Mouse (Mus musculus): ENCODE results near the gene Aldh9a1.
"Not testable (repeated sequence)": the region's sequence is repeated elsewhere in the genome, so short reads cannot be mapped to it uniquely, and the experiment has no call there.

Aldh9a1 gene

GRCm38 (mm10) chr1:167349815-167350596 lies at the start of gene Aldh9a1:
Gene Aldh9a1 (plus strand): TSS chr1:167349991.
- peak; percentile 81 for DNase-seq (ENCODE audit: low spot score)

- no peak for DNase-seq (ENCODE audit: low spot score)
Observed at GRCm38 (mm10) chr1:167300122-167300521, 49.7 kb upstream of the Aldh9a1 start.

- DNase-seq (ENCODE audit: low spot score), result no peak
Observed at GRCm38 (mm10) chr1:167305501-167306137, 44.2 kb upstream of the Aldh9a1 start.

DNA sequence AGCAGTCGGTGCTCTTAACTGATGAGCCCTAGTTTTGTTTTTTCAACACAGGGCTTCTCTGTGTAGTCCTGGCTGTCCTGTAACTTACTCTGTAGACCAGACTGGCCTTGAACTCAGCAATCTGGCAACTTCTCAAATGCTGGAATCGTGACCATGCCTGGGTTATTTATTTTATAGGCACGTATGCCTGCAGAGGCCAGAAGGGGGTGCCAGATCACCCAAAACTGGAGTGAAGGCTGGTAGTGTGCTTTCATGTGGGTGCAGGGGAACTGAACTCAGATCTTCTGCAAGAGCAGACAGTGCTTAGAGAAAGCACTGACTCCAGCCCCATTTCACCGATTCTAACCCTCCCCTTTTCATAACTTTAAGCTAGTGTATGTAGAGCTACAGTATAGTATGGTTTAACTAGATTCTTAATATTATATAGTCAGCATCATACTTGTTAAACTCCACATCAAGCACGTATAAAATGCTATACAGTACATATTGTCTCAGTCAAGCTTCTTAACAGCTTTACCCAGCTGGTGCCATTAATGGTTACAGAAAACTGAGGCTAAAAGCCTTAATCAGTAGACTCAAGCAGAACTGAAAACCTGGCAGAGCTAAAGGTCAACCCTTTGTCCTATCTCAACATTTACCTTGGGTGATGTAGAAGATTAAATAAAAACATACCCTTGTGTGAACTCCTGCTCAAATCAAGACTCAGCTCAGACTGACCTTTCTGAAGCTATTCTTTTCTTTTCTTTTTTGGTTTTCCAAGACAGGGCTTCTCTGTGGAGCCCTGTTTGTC lies 43.1 kb upstream of the Aldh9a1 start:
- DNase-seq (ENCODE audit: low spot score), result no peak

DNA sequence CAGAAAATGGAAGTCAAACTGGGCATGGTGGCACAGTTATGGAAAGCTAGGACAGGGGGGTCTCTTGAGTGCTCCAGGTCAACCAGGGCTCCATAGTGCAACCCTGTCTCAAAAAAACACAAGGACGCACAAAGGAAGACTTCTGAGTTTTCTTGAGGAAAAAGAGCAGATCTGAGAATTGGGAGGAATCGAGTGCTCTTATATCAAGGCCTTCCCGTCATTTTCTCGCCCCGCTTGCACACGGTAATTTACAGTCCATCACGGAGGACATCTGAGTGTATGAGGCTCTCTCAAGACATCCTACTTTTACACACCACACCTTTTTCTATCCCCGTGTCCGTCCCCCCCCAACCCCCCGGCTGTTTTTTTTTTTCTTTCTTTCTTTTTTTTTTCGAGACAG lies 42.1 kb upstream of the Aldh9a1 start:
- no peak for DNase-seq (ENCODE audit: low spot score)

GRCm38 (mm10) chr1:167308261-167309054 lies 41.3 kb upstream of the Aldh9a1 start, which contains the start of gene Tmco1:
Gene Tmco1 (plus strand): TSS chr1:167308378.
- peak; percentile 81 for DNase-seq (ENCODE audit: low spot score)

GRCm38 (mm10) chr1:167312367-167312766 lies 37.4 kb upstream of the Aldh9a1 start:
- DNase-seq (ENCODE audit: low spot score), result no peak

DNA sequence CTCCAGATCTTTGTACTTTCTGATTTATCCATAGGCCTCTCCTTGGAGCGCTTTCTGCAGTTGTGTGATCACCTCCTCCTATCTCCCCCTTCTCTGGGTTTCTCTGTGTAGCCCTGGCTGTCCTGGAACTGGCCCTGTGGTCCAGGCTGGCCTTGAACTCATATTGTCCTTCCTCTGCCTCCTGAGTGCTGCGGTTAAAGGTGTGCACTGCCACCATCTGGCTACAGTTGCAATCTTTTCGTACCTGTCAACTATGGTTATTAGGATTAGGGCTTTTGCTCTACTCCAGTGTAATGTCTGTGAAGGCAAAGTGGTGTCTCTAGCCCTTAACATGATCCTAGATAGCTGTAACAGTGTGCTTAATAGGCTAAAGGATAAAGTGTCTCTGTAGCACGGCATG lies 36.6 kb upstream of the Aldh9a1 start:
- DNase-seq (ENCODE audit: low spot score), result no peak

DNA sequence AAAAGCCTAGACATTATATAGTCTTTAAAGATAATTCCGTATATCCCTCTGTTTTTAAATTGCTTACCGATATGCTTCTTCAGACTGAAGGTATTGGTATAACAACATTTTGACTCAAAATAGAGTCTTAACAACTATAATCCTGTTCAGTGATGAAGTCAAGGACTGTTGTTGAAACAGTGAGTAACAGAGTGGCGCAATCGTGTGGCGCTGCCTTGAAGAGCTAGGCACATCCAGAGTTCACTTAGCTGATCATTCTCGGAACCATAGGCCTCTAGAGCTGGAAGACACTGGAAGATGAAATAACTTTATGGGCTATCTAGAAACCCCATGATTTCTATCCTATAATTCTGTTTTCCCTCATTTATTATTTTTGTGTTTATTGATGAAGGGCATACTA lies 28.1 kb upstream of the Aldh9a1 start:
- DNase-seq (ENCODE audit: low spot score), result no peak

- DNase-seq (ENCODE audit: low spot score), result no peak
Observed at GRCm38 (mm10) chr1:167328776-167329175, 21.0 kb upstream of the Aldh9a1 start.

- DNase-seq (ENCODE audit: low spot score), result no peak
Observed at GRCm38 (mm10) chr1:167331106-167331505, 18.7 kb upstream of the Aldh9a1 start.

- no peak for DNase-seq (ENCODE audit: low spot score)
Observed at GRCm38 (mm10) chr1:167336398-167336797, 13.4 kb upstream of the Aldh9a1 start.

- peak; percentile 94 for DNase-seq (ENCODE audit: low spot score)
Observed at GRCm38 (mm10) chr1:167337463-167338095, 12.2 kb upstream of the Aldh9a1 start.

DNA sequence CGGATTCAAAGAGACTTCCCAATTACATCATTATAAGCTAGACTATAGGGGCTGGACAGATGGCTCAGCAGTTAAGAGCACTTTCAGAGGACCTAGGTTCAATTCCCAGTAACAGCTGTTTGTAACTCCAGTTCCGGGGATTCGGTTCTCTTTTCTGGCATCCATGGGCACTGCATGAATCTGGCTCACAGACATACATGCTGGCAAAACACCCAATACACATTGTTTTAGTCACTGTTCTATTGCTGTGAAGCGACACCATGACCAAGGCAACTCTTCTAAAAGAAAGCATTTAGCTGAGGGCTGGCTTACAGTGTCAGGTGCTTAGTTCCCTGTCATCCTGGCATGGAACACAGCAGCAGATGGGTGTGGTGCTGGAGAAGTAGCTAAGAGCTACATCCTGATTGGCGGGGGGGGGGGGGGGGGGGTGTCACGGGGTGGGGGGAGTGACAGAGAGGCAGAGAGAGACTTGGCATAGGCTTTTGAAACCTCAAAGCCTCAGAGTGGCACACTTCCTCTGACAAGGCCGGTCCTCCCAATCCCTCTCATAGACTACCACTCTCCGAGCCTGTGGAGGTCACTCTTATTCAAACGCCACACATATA lies 10.5 kb upstream of the Aldh9a1 start:
- no peak for DNase-seq (ENCODE audit: low spot score)

DNA sequence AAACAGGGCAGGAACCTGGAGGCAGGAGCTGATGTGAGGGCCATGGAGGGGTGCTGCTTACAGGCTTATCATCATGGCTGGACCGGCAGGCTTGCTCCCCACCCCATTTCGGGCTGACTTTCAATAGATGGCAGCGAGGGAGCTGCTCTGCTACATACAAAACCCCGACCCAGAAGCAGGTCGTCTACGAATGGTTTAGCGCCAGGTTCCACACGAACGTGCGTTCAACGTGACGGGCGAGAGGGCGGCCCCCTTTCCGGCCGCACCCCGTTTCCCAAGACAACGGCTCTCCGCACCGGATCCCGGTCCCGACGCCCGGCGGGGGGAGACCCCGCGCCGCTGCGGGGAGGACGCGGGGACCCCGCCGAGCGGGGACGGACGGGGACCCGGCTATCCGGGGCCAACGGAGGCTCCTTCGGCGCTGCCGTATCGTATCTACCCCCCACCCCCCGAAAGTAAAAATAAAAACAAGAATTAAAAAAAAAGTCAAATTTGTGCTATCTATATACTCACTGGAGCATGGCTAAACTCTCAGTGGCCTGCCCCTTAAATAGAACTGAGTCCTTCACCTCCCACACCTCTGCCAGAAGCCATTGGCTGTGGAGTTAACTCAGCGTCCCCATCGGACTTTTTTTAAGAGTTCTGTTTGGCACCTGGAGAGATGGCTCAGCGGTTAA lies 9.5 kb upstream of the Aldh9a1 start:
- no peak for DNase-seq (ENCODE audit: low spot score)

DNA sequence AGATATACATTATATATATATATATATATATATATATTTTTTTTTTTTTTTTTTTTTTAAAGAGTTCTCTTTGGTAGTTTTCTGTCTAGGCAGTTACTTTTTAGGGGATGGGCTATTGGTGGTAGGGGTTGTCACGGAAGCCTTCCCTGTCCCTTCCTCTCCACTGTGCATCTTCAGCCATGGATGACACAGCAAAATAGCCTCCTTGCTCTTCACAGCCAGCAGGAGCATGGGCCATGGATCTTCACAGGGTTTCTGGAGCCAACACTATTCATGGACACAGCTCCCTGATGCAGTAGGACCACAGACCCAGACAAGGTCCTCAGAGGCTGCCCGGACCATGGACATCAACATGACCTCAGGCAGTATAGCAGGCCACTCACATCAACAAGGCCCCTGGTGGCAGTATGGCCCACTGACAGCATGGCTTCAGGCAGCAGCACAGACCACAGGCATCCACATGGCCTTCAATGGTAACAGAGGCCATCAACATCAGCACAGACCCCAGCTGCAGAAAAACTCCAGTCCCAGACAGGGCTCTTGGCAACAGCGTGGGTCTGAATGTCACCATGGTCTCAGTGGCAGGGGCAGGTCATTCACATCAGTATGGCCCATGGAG lies 8.8 kb upstream of the Aldh9a1 start:
- no peak for DNase-seq (ENCODE audit: low spot score)

GRCm38 (mm10) chr1:167342831-167343230 lies 7.0 kb upstream of the Aldh9a1 start:
- DNase-seq (ENCODE audit: low spot score), result no peak

DNA sequence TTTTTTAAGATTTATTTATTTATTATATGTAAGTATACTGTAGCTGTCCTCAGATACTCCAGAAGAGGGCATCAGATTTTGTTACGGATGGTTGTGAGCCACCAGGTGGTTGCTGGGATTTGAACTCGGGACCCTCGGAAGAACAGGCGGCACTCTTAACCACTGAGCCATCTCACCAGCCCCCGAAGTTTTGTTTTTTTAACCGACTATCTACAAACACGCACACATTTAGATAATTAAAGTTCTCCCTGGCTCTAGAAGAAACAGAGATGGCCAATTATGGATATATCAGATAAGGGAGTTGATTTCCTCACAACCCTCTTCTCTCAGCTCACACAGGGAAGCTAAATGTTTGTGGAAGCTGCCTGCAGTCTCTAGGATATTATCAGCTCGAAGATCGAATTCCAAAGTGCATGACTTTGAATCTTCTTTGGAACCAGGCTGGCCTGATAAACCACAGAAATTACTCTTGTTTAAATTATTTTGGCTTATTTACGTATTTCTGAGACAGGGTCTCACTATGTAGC lies 3.7 kb upstream of the Aldh9a1 start:
- not testable (repeated sequence) for DNase-seq (ENCODE audit: low spot score)

- not testable (repeated sequence) for DNase-seq (ENCODE audit: low spot score)
Observed at GRCm38 (mm10) chr1:167349206-167349605, 585 bp upstream of the Aldh9a1 start.
